Mouse (Mus musculus): Measurements from ENCODE around the gene Rln3.
A peak's percentile ranks its signal among the peaks of the same experiment; 100 is the strongest.

Gene Rln3

GRCm38 (mm10) chr8:84065457-84066072 lies 20.8 kb upstream of the Rln3 start:
- DNase-seq (ENCODE audit: extremely low spot score), result no peak

- DNase-seq (ENCODE audit: extremely low spot score), result no peak
Observed at GRCm38 (mm10) chr8:84065037-84065436, 20.2 kb upstream of the Rln3 start, which contains the start of gene Gm10643. Gene Gm10643 (minus strand): TSS chr8:84065137.

GRCm38 (mm10) chr8:84063861-84064610 lies 19.2 kb upstream of the Rln3 start:
- no peak for DNase-seq (ENCODE audit: extremely low spot score)

DNA sequence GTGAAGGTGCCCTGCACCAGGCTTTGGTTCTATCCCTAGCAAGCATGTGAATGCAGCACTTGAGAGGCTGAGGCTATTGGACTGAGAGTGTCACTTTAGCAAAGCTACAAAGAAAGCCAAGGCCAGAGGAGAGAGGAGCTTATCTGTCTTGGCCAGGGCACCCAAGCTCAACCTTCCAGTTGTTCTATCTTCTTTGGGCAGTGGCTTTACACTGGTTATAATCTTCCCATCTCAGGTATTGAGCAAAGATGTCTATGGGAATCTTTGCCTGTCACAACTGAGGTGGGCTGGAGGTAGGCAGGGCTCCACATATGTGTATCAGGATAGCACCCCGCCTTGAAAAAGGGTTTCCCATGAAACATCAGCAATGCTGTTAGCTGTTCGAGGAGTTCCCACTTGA lies 15.4 kb upstream of the Rln3 start:
- no peak for DNase-seq (ENCODE audit: extremely low spot score)

- no peak for DNase-seq (ENCODE audit: extremely low spot score)
Observed at GRCm38 (mm10) chr8:84059226-84059625, 14.4 kb upstream of the Rln3 start.

DNA sequence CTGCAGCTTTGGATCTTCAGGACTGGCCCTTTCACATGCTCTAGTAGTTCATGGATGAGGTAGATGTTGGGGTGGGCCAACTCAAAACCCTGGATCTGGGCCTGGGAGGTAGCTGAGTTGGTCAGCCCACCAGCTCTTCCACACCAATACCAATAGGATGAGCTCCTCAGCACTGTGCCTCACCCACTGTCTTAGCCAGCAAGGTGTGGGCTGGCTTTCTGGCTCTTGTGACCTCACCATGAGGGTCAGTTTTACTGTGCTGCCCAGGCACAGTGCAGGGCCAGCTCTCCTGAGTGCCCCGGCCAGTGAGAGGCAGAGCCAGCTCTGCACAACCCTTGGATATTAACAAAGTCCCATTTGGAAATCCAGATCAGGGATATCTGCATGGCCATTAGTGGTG lies 13.0 kb upstream of the Rln3 start:
- no peak for DNase-seq (ENCODE audit: extremely low spot score)

DNA sequence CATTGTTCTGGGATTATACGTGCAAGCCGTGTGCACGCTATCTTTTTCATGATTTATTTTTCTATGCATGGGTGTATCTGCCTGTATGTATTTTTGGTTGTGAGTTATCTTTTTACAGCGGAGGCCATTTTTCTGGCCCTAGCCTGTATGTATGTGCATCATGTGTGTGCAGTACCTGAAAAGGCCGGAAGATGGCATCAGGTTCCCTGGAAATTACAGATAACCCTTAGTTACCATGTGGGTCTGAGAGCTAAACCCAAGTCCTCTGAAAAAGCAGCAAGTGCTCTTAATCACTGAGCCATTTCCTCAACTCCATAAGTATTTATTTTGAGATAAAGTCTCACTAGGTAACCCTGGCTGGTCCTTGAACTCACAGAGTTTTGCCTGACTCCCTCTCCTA lies 8.4 kb upstream of the Rln3 start:
- no peak for DNase-seq (ENCODE audit: extremely low spot score)

DNA sequence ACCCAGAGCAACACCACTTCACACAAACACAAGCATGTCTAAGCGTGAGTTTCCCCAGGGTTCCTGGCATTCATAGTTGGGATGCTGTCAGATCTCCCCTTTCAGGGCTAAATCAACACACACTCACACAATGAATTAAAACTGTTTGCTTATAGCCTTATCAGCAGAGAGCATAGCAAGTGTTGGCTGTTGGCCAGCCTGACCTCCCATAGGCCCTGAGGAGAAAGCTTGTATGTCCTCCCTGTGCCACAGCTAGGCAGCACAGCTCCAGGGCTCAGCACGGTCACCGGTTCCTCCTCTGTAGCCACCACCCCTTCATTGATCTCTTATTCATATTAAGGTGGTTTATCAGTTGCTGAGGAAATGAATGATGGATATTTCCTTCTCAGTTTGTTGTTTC lies 7.9 kb upstream of the Rln3 start:
- no peak for DNase-seq (ENCODE audit: extremely low spot score)

GRCm38 (mm10) chr8:84048171-84048570 lies 3.4 kb upstream of the Rln3 start:
- no peak for DNase-seq (ENCODE audit: extremely low spot score)

- DNase-seq (ENCODE audit: extremely low spot score), result no peak
Observed at GRCm38 (mm10) chr8:84046505-84046904, 1.7 kb upstream of the Rln3 start.

- no peak for DNase-seq (ENCODE audit: extremely low spot score)
Observed at GRCm38 (mm10) chr8:84044103-84044502, 697 bp downstream of the Rln3 start.

- DNase-seq (ENCODE audit: extremely low spot score), result no peak
Observed at GRCm38 (mm10) chr8:84042948-84043342, 1.9 kb downstream of the Rln3 start.

GRCm38 (mm10) chr8:84042066-84042947 lies 2.5 kb downstream of the Rln3 start, which contains the start of gene Il27ra:
Gene Il27ra (minus strand): TSS chr8:84042589.
- DNase-seq (ENCODE audit: extremely low spot score), result peak; percentile 72

- peak; percentile 81 for DNase-seq (ENCODE audit: extremely low spot score)
Observed at GRCm38 (mm10) chr8:84039050-84039449, 5.8 kb downstream of the Rln3 start.

DNA sequence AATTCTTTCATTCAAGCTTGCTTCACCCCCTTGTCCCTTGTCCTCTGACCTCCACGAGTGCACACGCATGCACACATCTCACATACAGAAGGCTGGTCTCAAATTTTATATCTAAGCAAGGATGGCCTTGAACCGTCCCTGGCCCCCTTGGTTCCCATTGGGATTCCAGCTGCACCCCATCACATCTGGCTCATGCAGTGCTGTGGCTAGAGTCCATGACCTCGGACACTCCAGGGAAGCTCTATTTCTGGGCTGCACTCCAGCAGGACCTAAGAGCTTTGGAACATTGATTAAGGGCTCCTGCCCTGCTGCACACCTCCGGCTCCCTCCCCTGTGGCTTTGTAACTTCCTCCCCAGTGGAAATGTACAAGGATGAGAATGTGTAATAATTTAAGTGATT lies 6.8 kb downstream of the Rln3 start:
- no peak for DNase-seq (ENCODE audit: extremely low spot score)

DNA sequence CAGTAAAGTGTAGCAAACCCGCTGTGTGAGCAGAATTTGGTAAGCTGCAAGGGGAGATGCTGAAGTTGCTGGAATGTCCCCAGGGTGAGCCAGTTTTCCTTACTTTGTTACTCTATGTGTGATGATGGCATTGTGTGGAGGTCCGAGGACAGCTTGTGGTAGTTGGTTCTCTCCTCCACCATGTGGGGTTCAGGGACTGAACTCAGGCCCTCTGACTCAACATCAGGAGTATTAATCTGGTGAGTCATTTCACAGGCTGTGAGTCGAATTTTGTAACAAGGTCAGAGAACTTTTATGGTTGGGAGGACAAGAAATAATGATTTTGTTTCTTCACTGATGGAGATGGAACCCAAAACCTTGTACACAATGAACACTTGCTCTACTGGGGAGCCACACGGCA lies 12.0 kb downstream of the Rln3 start:
- no peak for DNase-seq (ENCODE audit: extremely low spot score)

- DNase-seq (ENCODE audit: extremely low spot score), result no peak
Observed at GRCm38 (mm10) chr8:84029272-84029671, 15.5 kb downstream of the Rln3 start.

- DNase-seq (ENCODE audit: extremely low spot score), result no peak
Observed at GRCm38 (mm10) chr8:84027449-84027848, 17.4 kb downstream of the Rln3 start.

DNA sequence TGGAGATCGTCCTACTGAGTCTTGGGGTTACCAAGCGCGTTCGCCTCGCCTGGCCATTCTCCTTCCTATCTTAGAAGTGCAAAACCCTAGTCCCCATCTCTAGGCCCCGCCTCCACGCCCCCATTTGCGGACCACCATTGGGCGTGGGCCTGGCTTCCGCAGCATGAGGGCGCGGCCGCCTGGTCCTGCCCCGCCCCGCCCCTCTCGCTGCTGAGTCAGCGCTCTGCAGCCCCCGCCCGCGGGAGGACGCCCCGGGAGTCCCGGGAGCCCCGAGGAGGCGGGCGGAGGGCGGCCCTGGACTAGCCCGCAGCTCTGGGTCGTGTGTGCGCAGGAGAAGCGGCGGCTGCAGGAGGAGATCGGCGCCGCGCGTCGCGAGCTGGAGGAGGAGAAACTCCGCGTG lies 18.9 kb downstream of the Rln3 start:
- DNase-seq (ENCODE audit: extremely low spot score), result no peak

DNA sequence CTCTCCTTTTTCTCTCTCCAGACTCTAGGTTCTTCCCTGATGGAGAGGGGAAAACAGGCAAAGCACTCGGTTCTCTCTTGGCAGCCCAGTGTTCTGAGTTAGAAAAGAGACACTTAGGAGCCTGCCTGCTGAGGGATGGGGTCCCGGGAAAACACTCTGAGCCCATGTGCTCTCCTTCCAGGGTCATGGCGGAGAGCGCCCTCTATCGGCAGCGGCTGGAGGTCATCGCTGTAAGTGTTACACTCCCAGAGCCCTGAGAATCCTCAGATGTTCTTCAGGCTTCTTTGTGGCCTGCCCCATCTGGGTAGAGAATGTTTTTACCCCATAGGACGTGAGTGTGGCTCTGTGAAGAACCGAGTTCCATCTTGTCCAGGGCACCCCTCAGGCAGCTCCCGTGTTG lies 20.6 kb downstream of the Rln3 start:
- DNase-seq (ENCODE audit: extremely low spot score), result no peak

- DNase-seq (ENCODE audit: extremely low spot score), result no peak
Observed at GRCm38 (mm10) chr8:84023631-84024030, 21.2 kb downstream of the Rln3 start.

GRCm38 (mm10) chr8:84023085-84023484 lies 21.7 kb downstream of the Rln3 start:
- no peak for DNase-seq (ENCODE audit: extremely low spot score)

DNA sequence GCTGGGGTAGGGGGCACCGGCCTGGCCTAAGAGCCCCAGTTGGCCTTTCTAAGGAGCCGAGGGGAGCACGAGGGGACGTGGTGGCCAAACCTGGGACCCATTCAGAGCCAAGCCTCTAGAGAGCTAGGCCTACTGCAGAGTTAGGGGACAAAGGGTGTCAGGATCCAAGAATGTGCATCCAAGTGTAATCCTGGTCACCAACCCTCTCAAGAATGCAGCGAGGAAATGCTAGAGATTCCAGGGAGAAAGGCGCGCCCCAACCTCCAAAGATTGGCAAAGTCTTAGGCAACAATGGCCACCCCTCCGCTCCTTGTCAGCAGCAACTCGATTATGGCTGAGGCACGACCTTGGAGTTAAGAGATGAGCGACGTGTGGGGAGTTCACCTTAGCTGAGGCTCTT lies 23.2 kb downstream of the Rln3 start:
- DNase-seq (ENCODE audit: extremely low spot score), result no peak

Measured in embryo, embryonic 9.5 days (tissue).